Comparison of ENCODE assay signal across 14 mouse cellular contexts in the genomic region with DNA sequence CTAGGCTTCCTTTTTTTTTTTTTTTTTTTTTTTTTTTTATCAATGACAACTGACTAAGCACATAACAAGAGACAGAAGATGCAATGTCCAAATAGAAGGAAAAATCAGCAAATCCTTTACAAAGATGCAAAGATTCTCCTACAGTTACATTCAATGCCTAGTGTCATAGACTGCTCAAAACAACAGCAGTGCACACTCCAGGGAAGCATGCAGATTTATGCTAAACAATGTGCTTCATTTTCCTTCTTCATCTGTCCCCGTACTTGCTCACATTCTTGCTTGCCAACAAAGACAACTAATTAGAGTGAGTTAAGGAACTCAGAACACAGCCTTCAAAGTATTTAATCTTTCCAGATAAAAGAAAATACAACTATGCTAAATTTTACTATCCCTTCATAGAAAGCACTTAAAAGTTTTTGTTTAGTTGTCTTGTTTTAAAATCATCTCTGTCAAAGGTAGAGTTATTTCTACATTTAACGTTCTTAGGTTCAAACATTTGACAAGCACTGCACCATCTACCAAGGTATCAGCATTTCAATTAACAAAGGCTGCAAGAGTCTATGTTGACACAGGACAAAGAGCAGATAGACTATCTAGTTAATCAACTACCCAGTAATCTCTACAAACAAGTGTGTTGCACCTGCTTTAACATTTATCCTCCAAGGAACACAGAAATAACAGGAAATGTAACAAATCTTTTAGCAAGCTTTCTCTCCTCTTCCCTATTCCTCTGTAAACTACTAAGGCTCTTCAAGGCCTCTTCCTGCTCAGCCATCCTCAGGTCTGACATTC.
DNase-seq lines count a peak whose midpoint lies in the region; ATAC-seq and TF ChIP-seq lines count a peak whose summit lies in the region.
"Had no signal": no experiment of that assay in that cellular context is flagged by ENCODE, and none has a peak within 500 bp of the region (broad histone marks: within the 10 kb centered on the region; RNA-seq: fewer than 3 reads in every experiment).

No protein-coding gene starts in this region.

- no peaks in the 10 kb centered on the region for H3K4me1 ChIP-seq in kidney, postnatal 0 days (replicated peaks; ENCODE audit: insufficient read depth, low read length)
- no peaks in the 10 kb centered on the region for H3K4me1 ChIP-seq in forebrain, postnatal 0 days (ENCODE audit: insufficient read depth)
- peaks cover 0 to 4% of the 10 kb centered on the region in 2 experiments; a peak in 1 of 4 replicates for H3K4me1 ChIP-seq in liver, embryonic 14.5 days (replicated peaks; ENCODE audit: control insufficient read depth in 2 of 2, insufficient read depth in 2 of 2, low read length in 1 of 2)
- H3K4me1 ChIP-seq: limb, embryonic 13.5 days; neural tube, embryonic 12.5 days had no signal

- TF ChIP-seq POLR2A in brain, embryonic 14.5 days (IDR thresholded peaks at IDR 0.05; ENCODE audit: borderline replicate concordance, extremely low read depth, insufficient read depth, insufficient read length, poor library complexity, severe bottlenecking) = no peak

- no peaks in the 10 kb centered on the region for H3K36me3 ChIP-seq in kidney, postnatal 0 days (ENCODE audit: insufficient read depth, low read length)
- no peaks in the 10 kb centered on the region for H3K36me3 ChIP-seq in forebrain, postnatal 0 days (ENCODE audit: insufficient read depth)
- H3K36me3 ChIP-seq in liver, embryonic 14.5 days (replicated peaks; ENCODE audit: control insufficient read depth, insufficient read depth, low read depth) = no peaks in the 10 kb centered on the region
- H3K36me3 ChIP-seq: limb, embryonic 13.5 days; neural tube, embryonic 12.5 days had no signal

- H3K9me3 ChIP-seq in kidney, postnatal 0 days (replicated peaks; ENCODE audit: low read length) = no peaks in the 10 kb centered on the region
- no peaks in the 10 kb centered on the region for H3K9me3 ChIP-seq in forebrain, postnatal 0 days (ENCODE audit: low read length)
- no peaks in the 10 kb centered on the region for H3K9me3 ChIP-seq in liver, embryonic 14.5 days (ENCODE audit: control insufficient read depth, low read length)
- H3K9me3 ChIP-seq: limb, embryonic 13.5 days; neural tube, embryonic 12.5 days had no signal

- H3K27ac ChIP-seq in kidney, postnatal 0 days = 0 out of 2 replicates have a peak overlapping the region, but pooled peaks have one; percentile 4
- no peak overlapping the region for H3K27ac ChIP-seq in forebrain, postnatal 0 days (ENCODE audit: low read depth, low read length)
- H3K27ac ChIP-seq in liver, embryonic 14.5 days = no peak overlapping the region
- H3K27ac ChIP-seq: limb, embryonic 13.5 days; neural tube, embryonic 12.5 days had no signal

- DNase-seq in kidney, postnatal 0 days (ENCODE audit: low spot score) = no peak
- no peak for DNase-seq in kidney, adult 18-20 months
- peak; percentile 36 for DNase-seq in brain, embryonic 14.5 days (ENCODE audit: low read depth)
- peak; percentile 49 for DNase-seq in forebrain, postnatal 0 days
- DNase-seq in liver, embryonic 14.5 days (ENCODE audit: low read depth in 3 of 3, low spot score in 3 of 3) = no peak
- no peak for DNase-seq in cerebellum, adult 11-12 months
- no peak for DNase-seq in ovary, postnatal 36 days (ENCODE audit: low spot score)
- DNase-seq in heart, adult 11 months = no peak
- DNase-seq: cerebellum, adult 11 months; thymus, postnatal 25 days had no signal

- H3K9ac ChIP-seq in kidney, postnatal 0 days (ENCODE audit: low read depth, low read length) = no peak overlapping the region
- H3K9ac ChIP-seq in forebrain, postnatal 0 days = no peak overlapping the region
- no peak overlapping the region for H3K9ac ChIP-seq in liver, embryonic 14.5 days (replicated peaks)
- H3K9ac ChIP-seq: limb, embryonic 13.5 days; neural tube, embryonic 12.5 days had no signal

- H3K4me2 ChIP-seq in kidney, postnatal 0 days (ENCODE audit: low read length) = no peak overlapping the region
- no peak overlapping the region for H3K4me2 ChIP-seq in forebrain, postnatal 0 days (ENCODE audit: low read depth)
- peak overlapping the region; percentile 22; the same call in 1 of the 2 replicates for H3K4me2 ChIP-seq in liver, embryonic 14.5 days (ENCODE audit: low read depth)
- H3K4me2 ChIP-seq: limb, embryonic 13.5 days; neural tube, embryonic 12.5 days had no signal

- TF ChIP-seq EP300 in liver, embryonic 14.5 days (IDR thresholded peaks at IDR 0.05; ENCODE audit: low read depth) = no peak

- H3K4me3 ChIP-seq in kidney, postnatal 0 days (replicated peaks; ENCODE audit: low read depth, low read length) = no peak overlapping the region
- no peak overlapping the region for H3K4me3 ChIP-seq in forebrain, postnatal 0 days (ENCODE audit: low read depth, low read length)
- H3K4me3 ChIP-seq in liver, embryonic 14.5 days (ENCODE audit: insufficient read depth in 1 of 2, low read depth in 2 of 2, low read length in 2 of 2) = no peak overlapping the region
- H3K4me3 ChIP-seq: erythroblast, embryonic 14.5 days; limb, embryonic 13.5 days; neural tube, embryonic 12.5 days had no signal

- 37% methylated on average over 2 of the region's 2 CpGs for whole genome bisulfite sequencing in kidney, postnatal 0 days
- 16% methylated on average over 2 of the region's 2 CpGs for WGBS in forebrain, postnatal 0 days
- WGBS in liver, embryonic 14.5 days (ENCODE audit: insufficient replicate concordance) = 40% methylated on average over 2 of the region's 2 CpGs

- ATAC-seq in kidney, postnatal 0 days (replicated peaks; ENCODE audit: low FRiP score, low read depth) = no peak
- ATAC-seq in forebrain, postnatal 0 days = peak; percentile 96
- ATAC-seq in liver, embryonic 14.5 days (ENCODE audit: insufficient read depth) = peak; percentile 60; the same call in 1 of the 2 replicates
- ATAC-seq: Patski had no signal

- no peaks in the 10 kb centered on the region for H3K27me3 ChIP-seq in kidney, postnatal 0 days (ENCODE audit: insufficient read depth, low read length)
- no peaks in the 10 kb centered on the region for H3K27me3 ChIP-seq in forebrain, postnatal 0 days (ENCODE audit: insufficient read depth, low read length)
- no peaks in the 10 kb centered on the region for H3K27me3 ChIP-seq in liver, embryonic 14.5 days (ENCODE audit: control insufficient read depth, insufficient read depth, low read length)
- H3K27me3 ChIP-seq: limb, embryonic 13.5 days; neural tube, embryonic 12.5 days; Patski had no signal

- no peak for TF ChIP-seq CTCF in kidney, postnatal 0 days (IDR thresholded peaks at IDR 0.05; ENCODE audit: low read depth)
- TF ChIP-seq CTCF in brain, embryonic 14.5 days (IDR thresholded peaks at IDR 0.05; ENCODE audit: borderline replicate concordance, extremely low read depth, insufficient read depth, insufficient read length) = no peak
- no peak for TF ChIP-seq CTCF in forebrain, postnatal 0 days (IDR thresholded peaks at IDR 0.05; ENCODE audit: low read depth)
- TF ChIP-seq CTCF in liver, embryonic 14.5 days (IDR thresholded peaks at IDR 0.05; ENCODE audit: low read depth) = no peak

Comparison
In these comparisons a context has a peak if more than half of its experiments do, and no peak if none do; other contexts are left out.
1. DNase-seq: peak in brain, embryonic 14.5 days (single experiment) and forebrain, postnatal 0 days (single experiment); none in kidney, postnatal 0 days (single experiment), kidney, adult 18-20 months (single experiment), liver, embryonic 14.5 days (0 of 3), cerebellum, adult 11-12 months (single experiment), ovary, postnatal 36 days (single experiment) and heart, adult 11 months (single experiment).